Mouse (Mus musculus) cerebellum, adult (tissue): ENCODE measurements at regions not wholly inside any gene's neighbourhood (a gene's known extent, or its start where the extent isn't known, plus 50 kb on each side); places are given as distances from the start of the nearest gene placed in this dataset.

Source experiments
- ATAC-seq: cut with Nextera tagmentation; 2 replicates; pipeline ENCODE4 v1.9.2; 2017; ENCODE audit warnings: mild to moderate bottlenecking, moderate library complexity, mixed read lengths; ENCODE audit not compliant: insufficient number of reproducible peaks, low FRiP score, low TSS enrichment

- ATAC-seq: no peak
These were observed 1320.3 kb downstream of the Gsdmc2 start for GRCm38 (mm10) chr15:62524628-62525027.

DNA sequence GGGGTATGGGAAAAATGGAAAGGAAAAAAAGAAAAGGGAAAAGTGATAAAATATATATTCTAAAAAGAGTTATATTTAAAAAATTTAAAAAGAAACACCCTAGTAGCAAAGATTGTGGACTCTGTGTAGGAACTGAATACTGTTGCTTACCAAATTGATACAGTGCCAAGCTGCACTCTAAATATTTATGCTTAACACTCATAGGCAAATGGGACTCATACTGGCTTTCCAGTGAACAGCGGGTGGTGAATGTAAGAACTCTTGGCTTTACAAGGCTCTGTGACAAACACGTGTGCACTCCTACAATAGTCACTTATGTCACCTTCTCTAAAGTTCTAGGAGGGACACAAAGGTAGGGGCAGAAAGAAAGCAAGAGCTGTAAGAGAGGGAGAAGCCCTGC is 1320.8 kb downstream of the Gsdmc2 start:
- ATAC-seq: no peak

DNA sequence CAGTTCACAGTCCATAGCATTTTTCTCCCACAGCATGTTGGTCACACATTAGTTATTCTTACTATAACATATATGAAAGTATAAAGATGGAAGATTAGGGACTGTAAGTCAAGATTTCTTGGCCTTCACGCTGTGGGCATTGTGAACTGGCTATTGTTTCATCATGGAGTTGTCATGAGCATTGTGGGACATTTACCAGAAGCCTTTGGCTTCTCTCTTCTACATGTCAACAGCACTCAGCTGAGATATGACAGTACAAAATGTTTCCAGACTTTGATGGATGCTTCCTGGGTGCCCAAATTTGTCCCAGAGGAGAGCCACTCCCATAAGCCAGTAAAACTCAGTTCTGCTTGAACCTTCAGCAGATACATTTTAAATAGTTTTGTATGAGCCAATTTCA is 1331.5 kb downstream of the Gsdmc2 start:
- ATAC-seq: no peak

- ATAC-seq: no peak
These were observed 1333.5 kb downstream of the Gsdmc2 start for GRCm38 (mm10) chr15:62511461-62511860.

DNA sequence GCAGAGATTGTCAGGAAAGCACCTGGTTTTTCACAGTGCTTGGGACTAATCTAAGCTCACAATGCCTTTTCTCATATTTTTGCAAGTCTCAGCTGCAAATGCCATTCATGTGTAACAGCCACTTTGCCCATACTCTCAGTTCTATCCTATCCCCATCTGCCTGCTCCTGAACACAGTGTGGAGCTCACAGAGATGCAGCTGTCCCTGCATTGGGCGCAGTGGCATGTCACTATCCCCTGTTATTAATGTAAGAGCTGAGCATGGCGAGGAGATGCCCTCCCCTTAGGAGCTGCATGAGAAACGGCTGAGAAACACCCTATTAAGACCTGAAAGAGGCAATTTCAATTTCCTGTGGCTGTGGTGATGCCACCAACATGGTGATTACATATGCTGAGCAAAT is 1341.1 kb downstream of the Gsdmc2 start:
- no peak for ATAC-seq

DNA sequence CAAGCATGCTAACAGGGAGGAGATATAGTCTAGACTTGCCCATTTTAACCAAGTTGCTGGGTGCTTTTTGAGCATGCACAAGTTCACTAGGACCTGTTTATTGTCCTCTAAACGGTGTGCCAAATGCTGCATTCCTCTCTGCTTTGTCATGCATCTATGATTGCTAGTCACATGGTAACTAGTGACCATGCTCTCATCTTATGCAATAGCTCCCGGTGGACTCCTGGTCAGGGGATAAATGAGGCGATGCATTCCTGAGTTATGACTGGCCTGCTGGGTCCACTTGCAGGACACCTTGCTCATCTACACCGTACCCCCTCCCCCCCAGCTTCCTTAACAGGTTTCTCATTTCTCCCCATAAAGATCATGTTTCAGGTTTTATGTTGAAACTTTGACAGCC is 1344.0 kb downstream of the Gsdmc2 start:
- no peak for ATAC-seq

GRCm38 (mm10) chr15:62500522-62500921 is 1344.5 kb downstream of the Gsdmc2 start:
- ATAC-seq: no peak

DNA sequence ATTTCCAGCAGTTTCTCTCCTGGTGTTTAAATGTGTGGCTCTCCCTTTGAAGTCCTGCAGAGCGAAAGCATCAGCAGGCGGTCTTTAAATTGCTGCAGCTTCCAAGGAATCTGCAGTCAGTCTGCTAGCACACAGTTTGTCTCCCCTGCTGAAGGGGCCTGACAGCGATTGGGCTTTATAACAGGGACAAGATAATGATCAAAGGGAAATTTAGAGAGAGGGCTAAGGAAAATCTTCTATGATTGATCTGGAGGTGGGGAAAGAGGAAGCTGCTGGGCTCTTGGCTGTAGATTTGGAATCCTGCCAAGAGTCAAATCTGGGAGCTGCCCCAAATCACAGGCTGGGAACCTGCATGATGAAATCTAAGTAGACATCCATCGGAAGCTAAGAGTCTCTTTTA is 1348.8 kb downstream of the Gsdmc2 start:
- ATAC-seq: peak; percentile 31; the same call in 1 of the 2 replicates

DNA sequence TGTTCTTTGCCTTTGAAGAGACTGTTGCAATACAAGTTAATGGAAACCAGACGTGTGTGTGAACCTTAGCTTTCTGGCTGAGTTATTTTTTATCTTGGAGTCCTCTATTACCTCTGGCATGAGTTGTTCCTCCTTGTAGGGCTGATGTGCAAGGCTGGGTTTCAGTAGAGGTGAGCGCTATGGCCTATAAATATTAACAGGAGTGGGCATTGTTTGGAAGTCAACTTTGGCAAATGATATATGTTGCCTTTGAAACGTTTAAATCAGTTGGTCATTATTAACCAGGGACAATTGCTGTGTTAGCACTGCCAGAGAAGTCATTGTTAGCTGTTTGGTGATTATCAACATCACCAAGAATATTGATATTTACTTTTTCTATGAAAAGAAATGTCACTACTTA is 1352.6 kb downstream of the Gsdmc2 start:
- ATAC-seq: no peak

DNA sequence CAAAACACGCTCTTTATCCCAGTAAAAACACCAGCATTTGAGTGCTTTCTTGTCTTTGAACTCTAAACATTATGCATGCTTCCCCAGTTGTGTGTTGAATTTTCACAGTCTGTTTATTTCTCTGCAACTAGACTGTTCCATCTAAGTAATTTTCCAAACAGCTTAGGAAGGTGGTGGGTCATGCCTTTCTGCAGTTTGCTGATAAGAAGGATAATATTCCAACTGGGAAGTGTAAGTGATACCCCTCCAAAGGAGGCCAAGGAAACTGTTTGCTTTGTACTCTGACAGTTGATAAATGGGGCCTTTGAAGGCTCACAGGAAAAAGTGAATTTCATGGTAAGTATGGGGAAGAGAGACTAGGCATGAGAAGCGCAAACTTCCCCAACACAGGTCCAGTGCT is 1354.4 kb downstream of the Gsdmc2 start:
- ATAC-seq: no peak

DNA sequence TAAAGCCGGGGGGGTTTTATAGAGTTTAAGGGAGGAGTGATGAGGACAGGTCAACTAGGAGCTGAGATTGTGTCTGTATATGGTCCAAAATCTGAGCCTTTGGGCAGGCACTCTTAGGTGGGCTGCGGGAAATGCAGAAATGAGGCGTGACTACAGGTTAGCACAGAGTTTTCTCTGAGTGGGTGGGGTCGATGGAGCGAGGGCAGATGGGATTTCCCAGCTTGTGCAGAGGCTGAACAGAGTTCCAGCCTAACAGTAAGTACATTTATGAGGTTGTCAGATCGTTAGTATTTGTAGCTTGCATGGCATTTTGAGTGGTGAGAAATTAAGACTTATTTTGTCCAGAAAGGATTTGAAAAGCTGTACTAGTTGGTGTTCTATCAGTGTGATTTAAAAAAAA is 1358.4 kb downstream of the Gsdmc2 start:
- no peak for ATAC-seq

DNA sequence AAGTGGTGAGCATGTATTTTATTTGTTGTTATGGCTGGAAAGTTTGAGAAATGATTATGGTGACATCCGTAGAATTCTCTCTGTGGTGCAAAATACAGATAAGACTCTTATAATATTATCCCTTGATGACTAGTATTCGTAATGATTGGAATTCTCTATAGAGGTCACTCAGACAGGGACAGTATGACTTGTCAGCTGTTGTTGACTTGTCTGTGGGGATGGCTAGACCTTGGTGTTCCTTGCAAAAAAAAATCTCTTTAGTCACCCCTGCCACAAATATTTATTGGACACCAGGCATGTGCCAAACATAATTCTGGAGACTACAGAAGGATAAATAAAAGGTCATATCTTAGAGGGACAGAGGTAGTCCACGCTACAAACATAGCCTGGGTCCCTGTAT is 1360.6 kb downstream of the Gsdmc2 start:
- no peak for ATAC-seq

DNA sequence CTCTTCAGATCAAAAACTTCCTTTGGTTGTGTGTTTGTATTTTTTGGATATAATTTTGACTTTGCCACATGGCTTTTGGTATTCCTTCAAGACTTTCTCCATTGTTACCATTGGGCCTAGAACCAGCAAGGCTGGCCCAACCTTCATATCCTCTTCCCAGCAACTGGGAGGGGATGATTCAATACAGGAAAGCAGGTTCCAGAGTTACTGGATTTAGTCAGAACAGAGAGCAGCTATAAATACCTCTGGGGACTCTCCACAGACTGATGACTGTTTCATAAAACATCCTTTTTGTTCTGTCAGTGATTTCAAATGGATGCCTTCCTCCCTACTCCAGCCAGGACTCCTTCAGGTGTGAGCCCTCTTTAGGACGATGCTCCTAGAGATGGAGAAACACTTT is 1361.4 kb downstream of the Gsdmc2 start:
- no peak for ATAC-seq

- no peak for ATAC-seq
These were observed 1362.6 kb downstream of the Gsdmc2 start for GRCm38 (mm10) chr15:62482357-62482756.

DNA sequence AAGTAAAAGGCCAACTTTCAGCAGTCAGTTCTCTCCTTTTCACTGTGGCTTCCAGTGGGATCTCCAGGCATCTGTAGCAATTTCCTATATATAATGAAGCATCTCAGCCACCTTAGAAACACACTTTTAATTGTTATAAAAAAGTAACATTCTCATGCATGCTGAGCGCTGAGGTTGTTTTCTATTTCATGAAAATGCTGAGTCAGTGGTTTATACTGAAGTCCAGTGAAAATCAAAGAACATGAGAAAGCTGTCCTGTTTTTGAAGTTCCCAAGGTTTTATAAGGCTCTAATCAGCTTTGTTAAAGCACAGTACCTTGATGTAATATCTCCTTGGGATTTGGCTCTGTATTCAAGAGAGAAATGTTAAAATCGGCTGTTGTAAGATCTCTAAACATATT is 1367.2 kb downstream of the Gsdmc2 start:
- no peak for ATAC-seq

- no peak for ATAC-seq
These were observed 1368.5 kb downstream of the Gsdmc2 start for GRCm38 (mm10) chr15:62476452-62476851.

- ATAC-seq: no peak
These were observed 1374.2 kb downstream of the Gsdmc2 start for GRCm38 (mm10) chr15:62470683-62471331.

DNA sequence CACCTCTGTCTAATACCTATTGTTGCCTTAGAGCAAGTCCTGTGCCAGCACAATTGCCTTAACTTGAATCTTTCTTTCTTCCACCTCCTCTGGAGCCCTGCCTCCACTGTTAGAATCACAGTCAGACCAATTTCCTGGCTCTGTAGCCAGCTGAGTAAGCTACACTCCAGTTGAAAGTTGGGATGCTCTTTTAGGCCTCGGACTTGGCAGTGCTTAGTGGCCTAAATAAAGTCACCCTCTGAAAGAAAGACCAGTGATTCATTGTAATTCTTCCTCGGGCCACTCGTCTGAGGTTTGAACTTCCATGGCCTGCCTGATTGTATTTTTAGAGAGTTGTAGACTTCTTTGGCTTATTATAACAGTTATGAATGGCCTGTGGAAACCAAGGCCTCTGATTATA is 1376.9 kb downstream of the Gsdmc2 start:
- ATAC-seq: no peak

GRCm38 (mm10) chr15:62466856-62467255 is 1378.1 kb downstream of the Gsdmc2 start:
- ATAC-seq: no peak

GRCm38 (mm10) chr15:62465026-62465839 is 1379.7 kb downstream of the Gsdmc2 start:
- no peak for ATAC-seq

GRCm38 (mm10) chr15:62462698-62463097 is 1382.3 kb downstream of the Gsdmc2 start:
- ATAC-seq: peak; percentile 82
